8 mouse cellular contexts compared by ENCODE assay signal in genomic region chr19:59642606-59643005, GRCm38 (mm10).
"Had no signal": no experiment of that assay in that cellular context is flagged by ENCODE, and none has a peak within 500 bp of the region (broad histone marks: within the 10 kb centered on the region; RNA-seq: fewer than 3 reads in every experiment).

No protein-coding gene starts in this region.

- DNase-seq: layer of hippocampus, postnatal 36 days; lung, adult 18-20 months; lung, postnatal 10 days; lung, postnatal 36 days; retina, postnatal 1 day; right cerebral cortex, postnatal 25 days; spleen, adult 18-20 months; thymus, postnatal 25 days had no signal
